Mouse (Mus musculus) adrenal gland, adult 18-20 months (tissue): ENCODE data around the gene Ak7. TPM values are rescaled to one million over a fixed set of nuclear protein-coding genes. Genes with fewer than 3 reads are reported as not detected.

Experiments
- DNase-seq, 2 experiments: peaks; one replicate each; pipeline ENCODE4 v3.0.0; 2021 to 2022; ENCODE audit warnings: low spot score in 2 of 2
- total RNA-seq, 2 experiments: library from RNA; stranded (reverse); gene quantifications; 1 replicate in 1 of 2; 2 replicates in 1 of 2; pipeline ENCODE4 v1.2.3; 2021

The Ak7 gene
- total RNA-seq, 2 experiments from 2014 or later = 0.35 TPM; not detected in 1

GRCm38 (mm10) chr12:105785000-105785774, 79.4 kb downstream of the Ak7 start:
- peak; percentile 69 to 74 for DNase-seq

DNA sequence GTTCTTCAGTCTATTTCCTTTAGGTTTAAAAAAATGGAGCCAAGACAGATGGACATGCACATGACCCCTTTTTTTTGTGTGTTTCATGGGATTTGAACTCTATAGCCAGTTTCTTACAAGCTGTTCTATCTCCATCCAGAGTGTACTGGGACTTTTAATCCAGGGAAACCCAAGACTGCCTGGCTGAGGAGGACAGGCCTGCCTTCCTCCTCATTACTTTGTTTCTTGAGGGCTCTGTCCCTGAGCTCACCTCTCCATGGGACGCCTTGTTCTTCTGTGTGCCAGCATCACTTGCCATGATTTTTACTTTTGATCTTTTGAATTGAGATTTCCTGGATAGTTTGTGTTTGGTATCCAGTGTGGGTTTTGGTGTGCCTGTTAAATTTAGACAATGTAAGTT, 80.3 kb downstream of the Ak7 start:
- DNase-seq = no peak

GRCm38 (mm10) chr12:105787626-105788025, 81.8 kb downstream of the Ak7 start:
- no peak for DNase-seq

DNA sequence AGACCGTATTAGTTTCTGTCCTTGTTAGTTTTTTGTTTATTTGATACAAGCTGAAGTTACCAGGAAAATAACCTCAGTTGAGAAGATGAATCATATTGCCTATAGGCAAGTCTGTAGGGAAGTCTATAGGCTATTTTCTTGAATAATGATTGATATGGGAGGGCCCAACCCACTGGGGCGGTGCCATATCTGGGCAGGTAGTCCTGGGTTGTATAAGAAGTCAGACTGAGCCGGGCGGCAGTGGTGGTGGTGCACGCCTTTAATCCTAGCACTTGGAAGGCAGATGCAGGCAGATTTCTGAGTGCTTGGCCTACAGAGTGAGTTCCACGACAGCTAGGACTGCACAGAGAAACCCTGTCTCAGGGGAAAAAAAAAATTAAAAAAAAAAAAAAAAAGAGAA, 84.1 kb downstream of the Ak7 start:
- no peak for DNase-seq

GRCm38 (mm10) chr12:105794896-105795295, 89.1 kb downstream of the Ak7 start:
- no peak for DNase-seq

GRCm38 (mm10) chr12:105798001-105798400, 92.2 kb downstream of the Ak7 start:
- no peak for DNase-seq

- no peak for DNase-seq
Observed at GRCm38 (mm10) chr12:105805790-105806189, 100.0 kb downstream of the Ak7 start.

DNA sequence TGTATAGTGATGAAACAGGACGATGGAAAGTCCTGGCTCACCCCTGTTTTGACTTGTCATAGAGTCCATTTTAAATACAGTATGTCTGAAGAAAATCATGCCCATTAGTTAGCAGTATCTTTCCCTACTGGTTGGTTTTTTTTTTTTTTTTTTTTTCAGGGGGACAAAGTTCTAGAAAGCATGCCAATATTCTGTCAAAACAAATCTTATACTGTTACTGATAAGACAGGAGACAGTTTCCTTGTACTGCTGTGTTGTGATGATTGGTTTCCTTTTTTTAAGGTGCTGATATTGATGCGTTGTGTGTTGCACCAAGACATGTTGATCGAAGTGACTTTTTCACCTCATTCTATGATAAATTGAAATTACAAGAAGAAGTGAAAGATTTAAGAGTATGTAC, 100.4 kb downstream of the Ak7 start:
- DNase-seq = no peak

- no peak for DNase-seq
Observed at GRCm38 (mm10) chr12:105807416-105807815, 101.6 kb downstream of the Ak7 start.

DNA sequence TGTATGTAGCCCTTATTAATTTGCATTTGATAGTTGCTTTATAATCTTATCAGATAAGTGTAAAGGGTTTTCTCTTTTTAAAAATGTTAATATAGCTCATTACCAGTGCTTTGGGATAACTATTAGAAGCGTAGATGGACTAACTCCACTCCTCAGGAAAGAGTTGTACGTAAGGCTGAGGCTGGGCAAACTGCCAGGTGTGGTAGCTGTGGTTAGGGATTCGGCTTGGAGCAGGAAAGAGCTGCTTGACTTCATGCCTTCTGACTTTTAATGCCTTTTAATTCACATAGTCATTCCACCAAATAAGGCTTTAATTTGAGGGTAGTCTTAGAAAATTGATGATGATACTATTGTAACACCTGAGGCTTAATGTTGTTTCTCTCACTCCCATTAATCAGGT, 103.2 kb downstream of the Ak7 start:
- no peak for DNase-seq

- DNase-seq = no peak
Observed at GRCm38 (mm10) chr12:105810608-105811007, 104.8 kb downstream of the Ak7 start.

DNA sequence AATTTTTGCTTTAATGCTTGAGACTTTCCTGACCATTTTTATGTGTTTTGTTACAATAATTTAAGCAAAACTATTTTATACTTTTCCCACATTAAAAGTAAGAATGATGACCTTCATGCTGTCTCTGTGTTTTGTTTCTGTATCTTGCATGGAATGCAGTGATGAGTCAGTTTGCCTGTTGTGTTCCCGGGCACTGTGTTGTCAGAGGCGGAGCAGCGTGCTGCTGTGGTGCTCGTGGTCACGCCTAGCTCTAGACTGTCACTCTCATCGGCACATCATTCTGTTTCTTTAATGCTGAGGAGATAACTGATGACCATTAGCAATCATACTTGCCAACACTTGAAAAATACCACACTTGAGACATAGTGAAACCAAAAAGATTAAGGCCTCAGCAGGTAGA, 108.2 kb downstream of the Ak7 start:
- DNase-seq = peak in 1 of 2 experiments; percentile 17

GRCm38 (mm10) chr12:105823472-105823871, 117.7 kb downstream of the Ak7 start:
- no peak for DNase-seq

DNA sequence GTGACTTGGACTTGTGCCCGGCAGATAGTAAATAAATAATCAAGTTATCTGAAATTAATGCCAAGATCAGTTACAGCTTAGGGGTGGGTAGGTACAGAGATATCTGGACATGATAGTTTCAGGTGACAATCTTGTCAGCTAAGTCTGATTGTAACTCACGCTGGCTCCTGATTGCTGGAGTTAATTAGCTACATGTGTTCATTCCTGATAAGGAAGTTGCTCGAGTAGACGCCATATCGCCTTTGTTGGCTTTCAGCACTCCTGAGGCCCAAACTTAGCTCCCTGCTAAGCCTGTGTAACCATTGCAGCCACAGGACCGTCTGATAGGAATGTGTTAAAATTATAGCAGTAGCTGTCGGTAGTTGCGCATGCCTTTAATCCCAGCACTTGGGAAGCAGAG, 119.0 kb downstream of the Ak7 start:
- no peak for DNase-seq

DNA sequence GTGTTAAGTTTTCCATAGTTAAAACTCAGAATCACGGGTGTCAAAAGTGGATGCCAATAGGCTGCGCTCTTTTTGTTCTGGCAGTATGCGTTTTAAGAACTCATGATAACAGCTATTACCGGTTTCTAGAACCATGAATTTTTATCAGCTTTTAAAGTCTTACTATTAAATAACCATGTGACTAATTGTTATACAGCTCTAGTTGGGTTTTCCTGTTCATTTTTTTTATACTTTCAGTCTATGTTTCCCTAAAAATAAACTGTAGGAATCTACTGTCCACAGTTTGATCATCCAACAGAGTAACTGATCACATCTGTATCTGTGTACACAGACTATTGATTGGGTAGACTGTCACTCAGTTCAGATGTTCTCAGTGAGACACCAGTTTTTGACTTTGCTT, 119.5 kb downstream of the Ak7 start:
- DNase-seq = no peak

Other genes starting within 250 kb of the Ak7 start
- 10 to 100 TPM; 11.7 to 14.9 TPM for gene Bdkrb2, start 142.8 kb upstream of the Ak7 start, total RNA-seq
- gene Bdkrb1, start 102.9 kb upstream of the Ak7 start, total RNA-seq = under 1 TPM in 1 of 2 experiments, not detected in 1; 0.29 TPM
- 10 to 100 TPM; 18.4 to 19.7 TPM for gene Gskip, start 21.1 kb upstream of the Ak7 start, total RNA-seq
- gene Atg2b, start 20.8 kb upstream of the Ak7 start, total RNA-seq = 10 to 100 TPM; 27.2 to 29.0 TPM
- 100 to 1,000 TPM; 214 to 222 TPM for gene Papola, start 78.7 kb downstream of the Ak7 start, total RNA-seq